Mouse (Mus musculus): ENCODE data around the gene Dync1i2. TPM values are rescaled to one million over a fixed set of nuclear protein-coding genes. Genes with fewer than 3 reads are reported as not detected.
A peak's percentile ranks its signal among the peaks of the same experiment; 100 is the strongest.

The Dync1i2 gene
- total and polyA plus RNA-seq, 3 experiments = 19.9 to 58.7 (median 56.2) TPM

- 69% methylated on average over 20 of the region's 20 CpGs for WGBS
- no peak overlapping the region for H3K4me3 ChIP-seq
- H3K27ac ChIP-seq = peak overlapping the region; percentile 38; the same call in 1 of the 2 replicates
- no peak for TF ChIP-seq POLR2A (IDR thresholded peaks at IDR 0.05; ENCODE audit: insufficient read depth, low read depth, low read length)
- TF ChIP-seq EP300 (IDR thresholded peaks at IDR 0.05; ENCODE audit: insufficient read depth, low read depth, low read length) = peak; percentile 58; the same call in 1 of the 2 replicates
- TF ChIP-seq CTCF (IDR thresholded peaks at IDR 0.05) = no peak
- intact Hi-C loops (cut with DNase I) = no loop called here
- no peaks in the 10 kb centered on the region for H3K4me1 ChIP-seq (ENCODE audit: control insufficient read depth, insufficient read depth, low read length)
- no peaks in the 10 kb centered on the region for H3K36me3 ChIP-seq (ENCODE audit: control insufficient read depth, insufficient read depth, low read length)
- no peak overlapping the region for H3K9ac ChIP-seq (ENCODE audit: low read depth, low read length)
- H3K79me2 ChIP-seq (replicated peaks; ENCODE audit: control insufficient read depth, insufficient read depth, low read length) = no peaks in the 10 kb centered on the region
- DNase-seq = peak; percentile 48 to 68
- no peaks in the 10 kb centered on the region for H3K27me3 ChIP-seq (ENCODE audit: control insufficient read depth, insufficient read depth, low read length)
These were observed 53.1 kb downstream of the Dync1i2 start for GRCm38 (mm10) chr2:71264585-71264984.

GRCm38 (mm10) chr2:71268691-71269090 lies 57.2 kb downstream of the Dync1i2 start:
- Histone ChIP-seq H3K36me3 (ENCODE audit: control insufficient read depth, insufficient read depth, low read length) (no peaks in the 10 kb centered on the region), H3K79me2 (replicated peaks; ENCODE audit: control insufficient read depth, insufficient read depth, low read length) (no peaks in the 10 kb centered on the region), H3K27ac (no peak overlapping the region), H3K4me1 (ENCODE audit: control insufficient read depth, insufficient read depth, low read length) (no peaks in the 10 kb centered on the region), H3K9ac (ENCODE audit: low read depth, low read length) (no peak overlapping the region), H3K27me3 (ENCODE audit: control insufficient read depth, insufficient read depth, low read length) (no peaks in the 10 kb centered on the region), H3K4me3 (no peak overlapping the region)
- TF ChIP-seq POLR2A (IDR thresholded peaks at IDR 0.05; ENCODE audit: insufficient read depth, low read depth, low read length) = no peak
- TF ChIP-seq EP300 (IDR thresholded peaks at IDR 0.05; ENCODE audit: insufficient read depth, low read depth, low read length) = no peak
- TF ChIP-seq CTCF (IDR thresholded peaks at IDR 0.05) = no peak
- intact Hi-C loops (cut with DNase I) = no loop called here
- 92% methylated on average over 8 of the region's 8 CpGs for WGBS
- DNase-seq = no peak

- no peaks in the 10 kb centered on the region for H3K36me3 ChIP-seq (ENCODE audit: control insufficient read depth, insufficient read depth, low read length)
- intact Hi-C loops (cut with DNase I) = no loop called here
- no peak for TF ChIP-seq EP300 (IDR thresholded peaks at IDR 0.05; ENCODE audit: insufficient read depth, low read depth, low read length)
- no peak for TF ChIP-seq POLR2A (IDR thresholded peaks at IDR 0.05; ENCODE audit: insufficient read depth, low read depth, low read length)
- no peak for TF ChIP-seq CTCF (IDR thresholded peaks at IDR 0.05)
- no peak overlapping the region for H3K4me3 ChIP-seq
- no peaks in the 10 kb centered on the region for H3K79me2 ChIP-seq (replicated peaks; ENCODE audit: control insufficient read depth, insufficient read depth, low read length)
- no peaks in the 10 kb centered on the region for H3K4me1 ChIP-seq (ENCODE audit: control insufficient read depth, insufficient read depth, low read length)
- H3K27ac ChIP-seq = no peak overlapping the region
- H3K9ac ChIP-seq (ENCODE audit: low read depth, low read length) = no peak overlapping the region
- DNase-seq = no peak
- 49% methylated on average over 1 of the region's 1 CpGs for WGBS
- H3K27me3 ChIP-seq (ENCODE audit: control insufficient read depth, insufficient read depth, low read length) = no peaks in the 10 kb centered on the region
These were observed 57.8 kb downstream of the Dync1i2 start for GRCm38 (mm10) chr2:71269332-71269731.

- WGBS = 51% methylated on average over 4 of the region's 4 CpGs
- Histone ChIP-seq H3K79me2 (replicated peaks; ENCODE audit: control insufficient read depth, insufficient read depth, low read length) (no peaks in the 10 kb centered on the region), H3K27me3 (ENCODE audit: control insufficient read depth, insufficient read depth, low read length) (no peaks in the 10 kb centered on the region), H3K27ac (no peak overlapping the region), H3K4me1 (ENCODE audit: control insufficient read depth, insufficient read depth, low read length) (no peaks in the 10 kb centered on the region), H3K4me3 (no peak overlapping the region), H3K9ac (ENCODE audit: low read depth, low read length) (no peak overlapping the region), H3K36me3 (ENCODE audit: control insufficient read depth, insufficient read depth, low read length) (no peaks in the 10 kb centered on the region)
- intact Hi-C loops (cut with DNase I) = no loop called here
- TF ChIP-seq POLR2A (IDR thresholded peaks at IDR 0.05; ENCODE audit: insufficient read depth, low read depth, low read length) = no peak
- no peak for TF ChIP-seq EP300 (IDR thresholded peaks at IDR 0.05; ENCODE audit: insufficient read depth, low read depth, low read length)
- TF ChIP-seq CTCF (IDR thresholded peaks at IDR 0.05) = no peak
- no peak for DNase-seq
These were observed 58.6 kb downstream of the Dync1i2 start for GRCm38 (mm10) chr2:71270085-71270484.

GRCm38 (mm10) chr2:71273955-71274679 lies 62.6 kb downstream of the Dync1i2 start:
- H3K36me3 ChIP-seq (ENCODE audit: control insufficient read depth, insufficient read depth, low read length) = no peaks in the 10 kb centered on the region
- no peaks in the 10 kb centered on the region for H3K27me3 ChIP-seq (ENCODE audit: control insufficient read depth, insufficient read depth, low read length)
- H3K79me2 ChIP-seq (replicated peaks; ENCODE audit: control insufficient read depth, insufficient read depth, low read length) = no peaks in the 10 kb centered on the region
- 48% methylated on average over 23 of the region's 23 CpGs for WGBS
- intact Hi-C loops (cut with DNase I) = no loop called here
- no peak overlapping the region for H3K27ac ChIP-seq
- no peak overlapping the region for H3K4me3 ChIP-seq
- TF ChIP-seq POLR2A (IDR thresholded peaks at IDR 0.05; ENCODE audit: insufficient read depth, low read depth, low read length) (no peak), EP300 (IDR thresholded peaks at IDR 0.05; ENCODE audit: insufficient read depth, low read depth, low read length) (no peak), CTCF (IDR thresholded peaks at IDR 0.05) (no peak)
- no peaks in the 10 kb centered on the region for H3K4me1 ChIP-seq (ENCODE audit: control insufficient read depth, insufficient read depth, low read length)
- H3K9ac ChIP-seq (ENCODE audit: low read depth, low read length) = peak overlapping the region; percentile 24; the same call in 1 of the 2 replicates
- DNase-seq = peak; percentile 52 to 62

- no peaks in the 10 kb centered on the region for H3K4me1 ChIP-seq (ENCODE audit: control insufficient read depth, insufficient read depth, low read length)
- 86% methylated on average over 7 of the region's 7 CpGs for WGBS
- H3K27me3 ChIP-seq (ENCODE audit: control insufficient read depth, insufficient read depth, low read length) = no peaks in the 10 kb centered on the region
- no peaks in the 10 kb centered on the region for H3K36me3 ChIP-seq (ENCODE audit: control insufficient read depth, insufficient read depth, low read length)
- H3K9ac ChIP-seq (ENCODE audit: low read depth, low read length) = no peak overlapping the region
- no peak for DNase-seq
- H3K27ac ChIP-seq = no peak overlapping the region
- no peaks in the 10 kb centered on the region for H3K79me2 ChIP-seq (replicated peaks; ENCODE audit: control insufficient read depth, insufficient read depth, low read length)
- intact Hi-C loops (cut with DNase I) = no loop called here
- TF ChIP-seq EP300 (IDR thresholded peaks at IDR 0.05; ENCODE audit: insufficient read depth, low read depth, low read length) = no peak
- TF ChIP-seq POLR2A (IDR thresholded peaks at IDR 0.05; ENCODE audit: insufficient read depth, low read depth, low read length) = no peak
- TF ChIP-seq CTCF (IDR thresholded peaks at IDR 0.05) = no peak
- no peak overlapping the region for H3K4me3 ChIP-seq
These were observed 64.2 kb downstream of the Dync1i2 start for GRCm38 (mm10) chr2:71275734-71276133.
